Mouse (Mus musculus) ZHBTc4 (cell line): ENCODE data around the gene Ccdc91.

Source experiments
- DNase-seq: peaks from one replicate; pipeline ENCODE4 v3.0.0-alpha.2; 2011; ENCODE audit warnings: low read depth, low spot score

Gene Ccdc91

DNA sequence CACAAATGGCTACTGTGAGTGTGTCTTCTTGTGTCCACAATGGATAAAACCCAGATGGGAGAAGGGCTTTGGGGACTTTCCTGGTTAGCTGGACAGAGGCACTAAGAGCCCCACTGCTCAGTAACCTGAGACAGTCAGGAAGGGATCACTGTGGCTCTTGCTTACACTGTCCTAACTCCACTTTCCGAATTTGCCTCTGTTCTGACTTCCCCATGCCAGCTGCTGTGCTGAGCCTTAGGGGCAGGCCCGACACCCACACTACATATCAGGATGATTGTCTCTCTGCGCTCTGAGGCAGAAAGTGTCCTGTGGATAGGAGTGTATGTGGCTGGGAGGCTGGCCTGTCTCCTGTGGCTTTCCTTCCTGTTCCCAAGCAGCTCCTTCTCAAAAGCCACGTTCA, 97.5 kb downstream of the Ccdc91 start:
- DNase-seq, result no peak

DNA sequence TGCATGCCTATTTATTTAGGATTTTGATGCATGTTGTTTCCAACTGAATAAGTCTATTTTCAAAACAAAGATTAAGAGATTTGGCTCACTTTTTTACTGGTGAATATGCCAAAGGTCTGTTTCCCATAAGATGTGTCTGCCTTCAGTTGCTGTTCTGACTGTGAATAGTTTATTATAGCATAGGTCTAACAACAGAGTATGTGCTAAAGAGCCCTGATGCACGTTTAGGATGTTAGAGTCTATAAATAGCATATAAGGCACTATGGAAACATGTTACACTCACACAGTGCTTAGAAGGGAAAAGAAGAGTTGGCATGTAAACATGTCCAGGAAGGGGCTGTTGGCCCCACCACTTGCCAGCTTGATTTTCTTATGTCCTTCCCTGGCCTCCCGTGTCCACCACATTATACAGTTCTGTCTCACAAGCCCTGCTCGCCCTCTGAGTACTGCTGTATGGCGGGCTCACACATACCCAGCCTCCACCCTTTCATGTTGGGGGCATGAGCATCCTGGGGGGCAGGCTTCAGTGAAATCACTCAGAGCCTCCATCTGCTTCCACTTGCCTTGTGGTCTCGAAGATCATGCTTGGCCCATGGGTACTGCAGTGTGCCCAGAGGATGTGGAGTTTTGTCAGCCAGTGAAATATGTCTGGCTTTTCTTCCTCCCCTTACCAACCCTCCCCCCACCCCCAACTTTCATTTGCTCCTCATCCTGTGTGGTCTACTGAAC, 99.0 kb downstream of the Ccdc91 start:
- DNase-seq, result no peak

- no peak for DNase-seq
Observed at GRCm38 (mm10) chr6:147575183-147575784, 99.7 kb downstream of the Ccdc91 start.

- DNase-seq, result no peak
Observed at GRCm38 (mm10) chr6:147587675-147588074, 112.0 kb downstream of the Ccdc91 start.

GRCm38 (mm10) chr6:147606666-147607065, 131.0 kb downstream of the Ccdc91 start:
- DNase-seq, result no peak

DNA sequence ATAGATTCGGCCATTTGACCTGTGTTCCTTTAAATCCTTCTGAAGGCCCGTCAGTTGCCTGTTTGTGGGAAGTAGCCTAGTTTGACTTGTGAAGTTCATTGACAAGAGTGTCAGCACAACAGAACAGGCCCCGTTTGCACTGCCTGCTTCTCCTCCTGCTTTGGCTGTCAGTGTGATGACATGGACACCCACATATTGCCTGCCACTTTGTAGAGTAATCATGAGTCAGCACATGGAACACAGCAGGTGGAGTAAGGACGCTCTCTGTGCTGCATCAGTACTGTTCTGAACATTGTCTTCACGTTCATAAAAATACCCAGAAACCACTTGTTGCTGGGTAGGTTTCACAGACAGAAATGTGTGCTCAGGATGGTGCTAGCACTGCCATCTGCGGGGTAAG, 132.0 kb downstream of the Ccdc91 start:
- DNase-seq, result no peak

DNA sequence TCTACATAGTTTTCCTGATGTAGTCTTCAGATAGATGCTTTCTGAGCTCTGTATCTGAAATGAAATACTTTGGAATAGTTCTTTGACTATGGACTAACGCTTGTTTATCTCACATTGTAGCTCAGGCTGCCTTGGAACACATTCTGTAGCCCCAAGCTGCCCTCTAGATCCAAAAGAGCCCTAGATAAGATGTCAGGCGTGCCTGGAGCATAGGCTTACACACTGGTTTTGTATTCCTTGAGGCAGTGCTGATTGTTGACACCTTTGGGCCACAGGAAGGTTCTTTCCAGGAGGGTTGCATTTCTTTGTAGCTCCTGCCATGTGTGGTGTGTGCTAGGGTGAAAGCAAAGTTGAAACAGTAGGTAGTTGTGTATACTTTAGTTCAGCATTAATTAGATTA, 139.7 kb downstream of the Ccdc91 start:
- DNase-seq, result no peak

- DNase-seq, result no peak
Observed at GRCm38 (mm10) chr6:147623142-147623541, 147.5 kb downstream of the Ccdc91 start.

DNA sequence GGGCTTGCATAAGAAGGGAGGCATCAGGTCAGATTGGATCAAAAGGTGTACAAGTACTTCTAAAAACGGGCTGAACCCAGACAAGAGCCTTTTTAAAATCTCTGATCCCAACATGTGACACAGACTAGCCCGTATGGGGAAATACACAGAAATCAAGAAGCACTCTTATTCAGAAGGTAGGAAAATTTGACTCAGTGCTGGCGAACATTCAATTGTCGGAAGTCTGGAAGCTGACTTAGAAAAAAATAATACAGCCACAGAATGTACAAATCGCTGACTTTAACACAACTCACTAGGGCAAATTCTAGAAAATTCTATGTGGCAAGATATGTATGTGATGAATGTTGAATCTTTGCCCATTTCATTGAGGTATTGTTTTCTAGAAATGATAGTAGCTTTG, 160.8 kb downstream of the Ccdc91 start:
- DNase-seq, result no peak

GRCm38 (mm10) chr6:147643875-147644274, 168.2 kb downstream of the Ccdc91 start:
- DNase-seq, result no peak

- no peak for DNase-seq
Observed at GRCm38 (mm10) chr6:147644391-147644790, 168.8 kb downstream of the Ccdc91 start.

GRCm38 (mm10) chr6:147646401-147646968, 170.9 kb downstream of the Ccdc91 start:
- no peak for DNase-seq

DNA sequence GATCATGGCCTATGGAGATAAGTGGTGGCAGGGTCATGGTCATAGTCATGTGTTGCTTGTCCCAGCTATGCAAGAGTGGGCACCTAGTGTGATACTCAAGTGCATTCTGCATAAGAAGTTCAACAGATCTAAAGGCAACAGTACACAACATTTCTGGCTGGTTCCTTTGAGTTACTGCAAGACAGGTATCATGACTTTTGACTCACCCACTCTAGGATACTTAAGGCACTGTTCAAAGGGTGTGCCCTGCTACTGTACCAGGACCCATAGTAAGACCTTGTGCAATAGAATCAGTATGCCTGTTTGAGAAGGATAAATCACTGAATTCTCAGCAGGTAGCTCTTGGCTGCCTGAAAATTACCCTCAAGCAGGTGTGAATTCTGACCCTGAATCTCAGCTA, 182.4 kb downstream of the Ccdc91 start:
- no peak for DNase-seq

GRCm38 (mm10) chr6:147660718-147661117, 185.1 kb downstream of the Ccdc91 start:
- no peak for DNase-seq

- no peak for DNase-seq
Observed at GRCm38 (mm10) chr6:147661841-147662240, 186.2 kb downstream of the Ccdc91 start.

DNA sequence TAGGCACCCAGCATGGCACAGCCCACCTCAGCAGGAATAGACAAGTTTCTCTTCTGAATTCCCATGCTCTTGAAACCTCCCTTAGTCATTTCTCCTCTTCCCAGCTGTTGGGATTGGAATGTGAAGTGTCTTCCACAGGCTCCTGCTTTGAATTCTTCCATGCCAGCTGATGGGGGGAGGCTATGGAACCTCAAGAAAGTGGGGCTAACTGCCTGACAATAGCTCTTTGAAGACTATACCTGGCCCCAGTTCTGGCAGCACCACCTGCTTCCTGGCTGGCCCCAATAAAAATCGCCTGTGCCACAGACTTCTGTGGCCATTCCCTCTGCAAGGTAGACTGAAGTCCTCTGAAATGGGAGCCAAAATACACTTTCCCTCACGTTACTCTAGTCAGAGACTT, 187.0 kb downstream of the Ccdc91 start:
- no peak for DNase-seq

DNA sequence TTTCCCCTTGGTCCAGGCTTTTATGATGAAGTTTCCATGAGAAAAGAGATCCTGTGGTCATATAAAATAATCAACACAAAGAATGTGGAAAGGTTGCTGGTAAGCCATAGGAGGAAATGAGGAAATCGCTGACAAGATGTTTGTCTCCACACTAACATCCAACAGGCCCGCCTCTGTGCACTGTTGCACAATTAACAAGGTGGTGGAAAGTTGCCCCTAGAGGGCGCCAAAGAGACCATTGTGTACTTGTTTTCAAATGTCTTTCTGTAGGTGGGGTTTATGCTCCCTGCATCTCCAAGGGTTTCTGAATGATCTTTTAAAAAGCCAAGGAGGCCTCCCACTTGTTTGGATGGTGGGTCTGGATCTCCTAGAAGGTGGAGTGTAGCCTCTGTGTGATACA, 188.7 kb downstream of the Ccdc91 start:
- peak; percentile 76 for DNase-seq

DNA sequence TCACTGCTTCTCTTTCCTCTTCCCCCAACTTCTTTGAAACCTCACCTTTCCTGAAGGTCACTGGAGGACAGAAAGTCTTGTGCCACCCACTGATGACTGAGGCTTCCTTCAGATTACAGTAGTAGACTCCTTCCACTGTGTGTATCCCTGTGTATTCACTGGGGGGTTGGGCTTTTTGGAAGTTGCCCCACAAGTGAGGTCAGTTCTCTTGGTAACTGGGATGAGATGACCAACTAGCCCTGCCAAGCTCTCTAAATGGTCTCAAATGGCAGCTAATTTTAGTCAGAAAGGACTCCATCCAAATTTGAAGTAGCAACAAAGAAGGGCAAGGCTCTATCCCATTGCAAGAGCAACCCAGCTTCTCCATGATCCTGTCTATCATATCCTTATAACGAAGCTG, 195.7 kb downstream of the Ccdc91 start:
- DNase-seq, result no peak

DNA sequence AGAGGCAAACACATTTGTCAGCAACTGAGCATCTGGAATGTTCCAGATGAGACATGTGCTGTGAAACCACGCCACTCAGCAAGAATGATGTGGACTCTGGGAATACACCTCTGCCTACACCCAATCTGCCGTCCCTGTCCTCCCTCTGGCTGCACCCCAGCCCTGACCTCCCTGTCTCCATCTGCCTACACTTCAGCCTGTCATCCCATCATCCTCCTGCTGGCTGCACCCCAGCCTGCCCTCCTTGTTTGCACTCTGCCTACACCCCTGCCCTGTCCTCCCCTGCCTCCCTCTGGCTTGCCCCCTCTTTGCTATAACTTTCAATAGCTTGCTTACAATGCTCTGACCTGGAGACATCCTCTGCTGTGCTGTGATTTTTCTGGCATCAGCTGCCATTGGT, 196.9 kb downstream of the Ccdc91 start:
- DNase-seq, result no peak

DNA sequence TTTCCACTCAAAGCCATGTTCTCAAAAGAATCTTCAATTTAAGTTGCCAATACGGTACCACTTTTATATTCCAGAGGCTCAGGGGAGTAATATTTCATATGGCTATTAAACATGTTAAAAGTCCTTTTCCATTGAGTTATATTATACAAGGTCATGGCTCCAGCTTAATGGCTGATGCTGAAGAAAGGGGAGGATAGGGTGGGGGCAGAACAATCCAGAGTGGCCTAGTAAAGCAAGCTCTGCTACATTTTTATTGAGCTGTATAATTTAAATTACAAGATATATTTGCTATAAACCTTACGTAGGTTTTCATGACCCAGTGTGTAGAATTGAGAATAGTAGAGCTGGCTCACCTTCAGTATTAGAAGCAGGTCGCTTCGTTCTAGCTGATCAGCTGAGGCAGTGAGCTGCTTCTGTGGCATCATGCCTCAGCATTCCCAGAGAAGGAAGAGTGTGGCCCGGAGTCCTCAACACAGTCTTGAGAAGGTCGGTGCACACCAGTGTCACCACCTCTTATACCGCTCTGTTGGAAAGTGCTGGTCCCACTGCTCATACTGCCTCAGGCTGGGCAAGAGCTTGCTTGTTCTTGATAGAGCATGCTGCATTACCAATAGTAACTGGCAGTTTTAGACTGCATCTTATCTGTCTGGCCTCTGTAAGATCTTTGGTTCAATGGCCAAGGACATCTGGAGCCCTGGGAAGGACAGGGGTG, 199.6 kb downstream of the Ccdc91 start:
- DNase-seq, result no peak

DNA sequence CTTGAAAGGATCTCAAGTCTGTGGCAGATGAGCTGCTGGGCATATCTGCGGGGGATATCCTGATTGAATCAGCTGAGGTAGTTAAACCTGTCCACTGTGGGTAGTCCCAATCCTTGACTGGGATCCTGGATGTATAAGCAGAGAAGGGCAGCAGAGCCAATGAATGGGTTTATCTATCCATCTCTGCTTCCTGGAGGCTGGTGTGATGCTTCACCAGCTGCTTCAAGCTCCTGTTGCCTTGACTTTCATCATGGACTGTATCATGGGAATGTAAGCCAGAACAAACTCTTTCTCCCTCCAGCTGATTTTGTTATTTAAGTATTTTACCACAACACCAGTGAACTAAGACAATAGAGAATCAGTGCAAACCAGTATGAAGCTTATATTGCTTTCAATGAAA, 200.6 kb downstream of the Ccdc91 start:
- DNase-seq, result no peak
